Mouse (Mus musculus): ENCODE results near the gene Nkx1-2.

The Nkx1-2 gene

GRCm38 (mm10) chr7:132558141-132558736 lies 41.2 kb downstream of the Nkx1-2 start:
- DNase-seq = no peak

- peak in 1 of 2 experiments; percentile 15 for DNase-seq
Observed at GRCm38 (mm10) chr7:132556575-132556974, 42.9 kb downstream of the Nkx1-2 start.

- DNase-seq = no peak
Observed at GRCm38 (mm10) chr7:132555911-132556310, 43.5 kb downstream of the Nkx1-2 start.

DNA sequence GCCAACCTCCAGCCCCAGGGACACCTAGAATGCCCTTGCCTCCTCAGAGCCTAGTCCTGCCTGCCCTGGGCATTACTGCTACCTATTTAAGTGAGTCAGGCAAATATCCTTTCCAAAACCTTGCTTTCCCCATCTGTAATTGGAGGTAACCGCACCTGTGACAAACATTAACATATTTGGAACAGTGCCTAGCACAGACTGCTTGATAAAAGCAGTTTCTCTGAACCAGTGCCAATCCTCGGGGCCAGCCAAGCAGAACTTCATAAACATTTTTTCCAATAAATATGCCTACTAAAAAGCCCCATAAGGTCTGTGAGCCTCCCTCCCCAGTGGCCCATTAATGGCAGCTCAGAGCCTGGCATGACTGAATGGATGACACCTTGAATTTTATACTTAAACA lies 45.3 kb downstream of the Nkx1-2 start:
- peak; percentile 45 to 69 for DNase-seq

DNA sequence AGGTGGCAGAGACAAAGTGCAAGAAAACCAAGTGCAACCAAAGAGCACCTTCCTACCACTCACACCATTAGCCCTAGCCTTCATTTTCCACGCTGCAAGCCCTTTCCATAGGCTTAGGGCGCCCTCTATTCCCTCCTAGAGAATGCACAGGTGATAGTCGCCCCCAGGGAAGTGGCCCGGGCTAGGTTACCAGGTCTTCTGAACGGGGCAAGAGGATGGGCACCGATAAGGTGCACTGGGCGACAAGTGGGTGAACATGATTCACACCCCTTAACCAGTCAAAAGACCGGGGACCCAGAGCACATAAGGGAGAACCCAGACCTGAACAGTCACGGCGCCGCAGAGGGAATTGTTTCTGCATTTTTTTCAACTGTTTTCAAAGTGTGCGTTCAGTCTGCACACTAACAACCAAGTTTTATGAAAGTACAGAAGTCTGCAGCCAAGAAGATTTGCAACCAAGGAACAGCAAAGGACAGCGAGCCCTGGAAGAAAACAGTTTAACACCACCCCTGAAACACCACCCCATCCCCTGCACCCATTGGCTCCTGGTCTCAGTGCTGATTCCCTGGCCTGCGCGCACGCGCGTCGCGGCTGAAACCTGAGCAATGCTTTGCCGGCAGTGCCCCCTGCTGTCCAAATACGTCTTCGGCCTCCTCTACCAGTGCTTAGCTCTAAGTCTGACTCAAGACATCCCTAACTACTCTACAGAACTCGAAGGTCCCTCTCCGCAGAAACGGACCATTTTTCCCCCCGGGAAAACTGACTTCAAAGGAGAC lies 47.9 kb downstream of the Nkx1-2 start:
- peak; percentile 94 to 96 for DNase-seq

- DNase-seq = no peak
Observed at GRCm38 (mm10) chr7:132547126-132547525, 52.3 kb downstream of the Nkx1-2 start.

Data from kidney, adult 8-10 months (tissue).